Mouse (Mus musculus): Measurements from ENCODE around the gene Slc26a8. TPM values are rescaled to one million over a fixed set of nuclear protein-coding genes. Genes with fewer than 3 reads are reported as not detected.

The Slc26a8 gene
- polyA plus RNA-seq, 1 experiment from 2014 or later = 0.78 TPM

DNA sequence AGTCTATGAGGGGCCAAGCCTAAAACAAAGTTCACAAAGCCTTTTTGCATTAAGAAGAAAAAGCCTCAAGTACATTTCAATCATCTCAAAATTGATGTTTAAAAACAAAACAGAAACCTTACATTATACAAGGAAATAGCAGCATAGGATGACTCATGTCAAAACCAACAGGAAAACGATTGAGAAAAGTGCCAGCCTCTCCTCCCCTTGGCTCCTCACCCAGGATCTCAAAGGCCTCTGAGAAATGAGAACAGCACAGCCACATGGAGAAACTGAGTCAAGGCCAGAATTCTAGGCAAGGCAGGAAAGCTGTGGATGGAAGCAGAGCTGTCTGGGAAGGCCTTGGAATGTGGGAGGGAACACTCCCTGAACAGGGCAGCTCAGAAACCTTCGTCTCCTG is 101.4 kb downstream of the Slc26a8 start:
- Histone ChIP-seq H3K27me3 (no peaks in the 10 kb centered on the region), H3K4me2 (no peak overlapping the region), H3K4me1 (replicated peaks) (no peaks in the 10 kb centered on the region), H3K9ac (replicated peaks) (no peak overlapping the region), H3K36me3 (peaks cover 71% of the 10 kb centered on the region), H3K9me3 (no peaks in the 10 kb centered on the region), H3K27ac (no peak overlapping the region), H3K4me3 (replicated peaks) (no peak overlapping the region)
- 78% methylated on average over 2 of the region's 2 CpGs for WGBS
- ATAC-seq (ENCODE audit: insufficient number of reproducible peaks, insufficient read depth, low FRiP score, low TSS enrichment, low read depth) = no peak

Other genes with a start within 250 kb of the Slc26a8 start
- gene Fkbp5, start 172.7 kb downstream of the Slc26a8 start, polyA plus RNA-seq (2016; fragmentation: Nextera tagmentation; extraction: Ambion mirVana) = 36.2 and 42.4 TPM in 2 replicates
- not detected in 2 replicates for gene Armc12, start 159.4 kb downstream of the Slc26a8 start, polyA plus RNA-seq (2016; fragmentation: Nextera tagmentation; extraction: Ambion mirVana)
- gene Clpsl2, start 140.8 kb downstream of the Slc26a8 start, polyA plus RNA-seq (2016; fragmentation: Nextera tagmentation; extraction: Ambion mirVana) = not detected in 2 replicates
- not detected in 2 replicates for gene Clps, start 129.5 kb downstream of the Slc26a8 start, polyA plus RNA-seq (2016; fragmentation: Nextera tagmentation; extraction: Ambion mirVana)
- gene Lhfpl5, start 114.6 kb downstream of the Slc26a8 start, polyA plus RNA-seq (2016; fragmentation: Nextera tagmentation; extraction: Ambion mirVana) = 0.46 and 0.89 TPM in 2 replicates
- 102 and 108 TPM in 2 replicates for gene Srpk1, start 67.5 kb downstream of the Slc26a8 start, polyA plus RNA-seq (2016; fragmentation: Nextera tagmentation; extraction: Ambion mirVana)
- gene Mapk14, start 1.1 kb upstream of the Slc26a8 start, polyA plus RNA-seq (2016; fragmentation: Nextera tagmentation; extraction: Ambion mirVana) = 48.9 and 50.8 TPM in 2 replicates
- gene AC170998.1, start 35.9 kb upstream of the Slc26a8 start, polyA plus RNA-seq (2016; fragmentation: Nextera tagmentation; extraction: Ambion mirVana) = 4.0 and 4.3 TPM in 2 replicates
- 13.5 and 15.6 TPM in 2 replicates for gene Mapk13, start 79.1 kb upstream of the Slc26a8 start, polyA plus RNA-seq (2016; fragmentation: Nextera tagmentation; extraction: Ambion mirVana)
- gene Brpf3, start 110.9 kb upstream of the Slc26a8 start, polyA plus RNA-seq (2016; fragmentation: Nextera tagmentation; extraction: Ambion mirVana) = 12.7 and 13.0 TPM in 2 replicates
- not detected in 2 replicates for gene Pnpla1, start 168.2 kb upstream of the Slc26a8 start, polyA plus RNA-seq (2016; fragmentation: Nextera tagmentation; extraction: Ambion mirVana)
- 0.16 and 0.23 TPM in 2 replicates for gene 4930539E08Rik, start 225.1 kb upstream of the Slc26a8 start, polyA plus RNA-seq (2016; fragmentation: Nextera tagmentation; extraction: Ambion mirVana)